Mouse (Mus musculus) heart, embryonic 12.5 days (tissue): ENCODE measurements around the gene Hist1h2an. TPM values are rescaled to one million over a fixed set of nuclear protein-coding genes. Genes with fewer than 3 reads are reported as not detected.
"Not testable (repeated sequence)": the region's sequence is repeated elsewhere in the genome, so short reads cannot be mapped to it uniquely, and the experiment has no call there.

Experiments
- ATAC-seq: fragments of 200-750 bp; cut with Nextera tagmentation; 2 replicates; pipeline ENCODE4 v1.8.0; 2017; ENCODE audit warnings: moderate TSS enrichment, moderate library complexity; ENCODE audit not compliant: insufficient number of reproducible peaks, low FRiP score
- H3K27ac ChIP-seq: fragments of 300-500 bp; sonication (generic); 2 replicates; pipeline ENCODE4 v1.5.1; 2016; ENCODE audit warnings: mild to moderate bottlenecking, moderate library complexity; ENCODE audit not compliant: poor library complexity, severe bottlenecking
- H3K27me3 ChIP-seq: fragments of 300-500 bp; sonication (generic); replicated peaks from 2 replicates; pipeline ENCODE4 v1.6.1; 2016; ENCODE audit warnings: mild to moderate bottlenecking, moderate library complexity
- H3K36me3 ChIP-seq: fragments of 300-500 bp; sonication (generic); 2 replicates; pipeline ENCODE4 v1.6.1; 2016; ENCODE audit warnings: mild to moderate bottlenecking, moderate library complexity
- H3K4me1 ChIP-seq: fragments of 300-500 bp; sonication (generic); replicated peaks from 2 replicates; pipeline ENCODE4 v1.6.1; 2016; ENCODE audit warnings: mild to moderate bottlenecking
- H3K4me2 ChIP-seq: fragments of 300-500 bp; sonication (generic); 2 replicates; pipeline ENCODE4 v1.6.1; 2016; ENCODE audit warnings: mild to moderate bottlenecking, moderate library complexity
- H3K4me3 ChIP-seq: fragments of 300-500 bp; sonication (generic); 2 replicates; pipeline ENCODE4 v1.5.1; 2016; ENCODE audit warnings: mild to moderate bottlenecking
- H3K9ac ChIP-seq: fragments of 300-500 bp; sonication (generic); 2 replicates; pipeline ENCODE4 v1.6.1; 2016; ENCODE audit warnings: mild to moderate bottlenecking, moderate library complexity
- H3K9me3 ChIP-seq: fragments of 300-500 bp; sonication (generic); replicated peaks from 2 replicates; pipeline ENCODE4 v1.6.1; 2016; ENCODE audit warnings: mild to moderate bottlenecking, moderate library complexity
- WGBS: fragments of 180-500 bp; shearing (Covaris S2); methylation state at CpG from one replicate; pipeline ENCODE4 v1.1.7; 2016; 5-methylcytosine and 5-hydroxymethylcytosine counted together
- microRNA-seq: library from miRNA; unstranded; fragments of <30 nt; microRNA quantifications from one replicate; pipeline ENCODE4, GENCODE M21; 2017
- polyA plus RNA-seq: library from polyadenylated mRNA; unstranded; fragments of >200 nt; fragmentation: Nextera tagmentation; extraction: Ambion mirVana; gene quantifications from 2 replicates; pipeline ENCODE4 v1.2.1, GENCODE M21; 2016

Gene Hist1h2an
- polyA plus RNA-seq, 1 experiment from 2014 or later: 1.3 TPM

DNA sequence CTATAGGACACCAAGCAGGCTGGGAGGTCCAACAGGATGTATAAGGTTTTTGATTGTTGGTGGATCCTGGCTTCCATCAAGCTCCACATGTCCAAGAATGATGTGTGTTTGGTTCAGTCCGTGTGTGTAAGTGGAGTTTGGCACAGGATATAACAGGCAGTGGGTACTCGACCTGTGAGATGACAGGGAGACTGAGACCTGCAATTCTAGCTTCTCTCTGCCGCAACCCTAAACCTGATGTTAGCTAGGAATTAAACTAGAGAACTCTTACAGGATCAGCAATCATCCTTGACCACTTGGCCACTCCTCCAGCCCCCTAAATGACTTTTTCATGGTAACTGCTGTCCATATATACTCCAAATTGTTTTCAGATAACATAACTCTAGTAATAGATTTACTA, 34.7 kb downstream of the Hist1h2an start:
- H3K27ac ChIP-seq: peak overlapping the region; percentile 66

GRCm38 (mm10) chr13:21751827-21752226, 35.2 kb downstream of the Hist1h2an start:
- H3K9ac ChIP-seq: no peak overlapping the region

More for the DNA sequence above, 34.7 kb downstream of the Hist1h2an start:
- Histone ChIP-seq H3K4me1 (peaks cover 16% of the 10 kb centered on the region), H3K27me3 (no peaks in the 10 kb centered on the region), H3K9me3 (no peaks in the 10 kb centered on the region), H3K4me2 (peak overlapping the region; percentile 48), H3K4me3 (0 out of 2 replicates have a peak overlapping the region, but pooled peaks have one; percentile 6), H3K36me3 (no peaks in the 10 kb centered on the region), H3K9ac (peak overlapping the region; percentile 51; the same call in 1 of the 2 replicates)
- ATAC-seq: no peak
- 23% methylated on average over 3 of the region's 3 CpGs for WGBS

GRCm38 (mm10) chr13:21751417-21751816, 35.6 kb downstream of the Hist1h2an start:
- no peak overlapping the region for H3K27ac ChIP-seq
- H3K9ac ChIP-seq: no peak overlapping the region
- no peak for ATAC-seq
- H3K4me3 ChIP-seq: no peak overlapping the region
- no peaks in the 10 kb centered on the region for H3K9me3 ChIP-seq
- peaks cover 18% of the 10 kb centered on the region for H3K4me1 ChIP-seq
- no peak overlapping the region for H3K4me2 ChIP-seq
- no peaks in the 10 kb centered on the region for H3K27me3 ChIP-seq
- no peaks in the 10 kb centered on the region for H3K36me3 ChIP-seq

More at GRCm38 (mm10) chr13:21751827-21752226, 35.2 kb downstream of the Hist1h2an start:
- ATAC-seq: no peak
- Histone ChIP-seq H3K27ac (peak overlapping the region; percentile 40; the same call in 1 of the 2 replicates), H3K4me3 (no peak overlapping the region), H3K36me3 (no peaks in the 10 kb centered on the region), H3K4me2 (peak overlapping the region; percentile 48), H3K4me1 (peaks cover 18% of the 10 kb centered on the region), H3K27me3 (no peaks in the 10 kb centered on the region), H3K9me3 (no peaks in the 10 kb centered on the region)
- 28% methylated on average over 3 of the region's 3 CpGs for WGBS

- Histone ChIP-seq H3K4me2 (peak within 1 kb of the TSS; percentile 87), H3K4me3 (peak within 1 kb of the TSS; percentile 50), H3K27ac (peak within 1 kb of the TSS; percentile 90), H3K4me1 (peaks cover 18% of the 10 kb centered on the region), H3K9ac (peak within 1 kb of the TSS; percentile 78)
- H3K9me3 ChIP-seq, H3K36me3 ChIP-seq, H3K27me3 ChIP-seq: not testable (repeated sequence)
- peak; percentile 78 for ATAC-seq
- WGBS: under 1% methylated on average over 48 of the region's 56 CpGs
These were observed 36.6 kb downstream of the Hist1h2an start, which contains the start of gene Hist1h4k for GRCm38 (mm10) chr13:21750159-21751017. Gene Hist1h4k (minus strand): TSS chr13:21750505.

DNA sequence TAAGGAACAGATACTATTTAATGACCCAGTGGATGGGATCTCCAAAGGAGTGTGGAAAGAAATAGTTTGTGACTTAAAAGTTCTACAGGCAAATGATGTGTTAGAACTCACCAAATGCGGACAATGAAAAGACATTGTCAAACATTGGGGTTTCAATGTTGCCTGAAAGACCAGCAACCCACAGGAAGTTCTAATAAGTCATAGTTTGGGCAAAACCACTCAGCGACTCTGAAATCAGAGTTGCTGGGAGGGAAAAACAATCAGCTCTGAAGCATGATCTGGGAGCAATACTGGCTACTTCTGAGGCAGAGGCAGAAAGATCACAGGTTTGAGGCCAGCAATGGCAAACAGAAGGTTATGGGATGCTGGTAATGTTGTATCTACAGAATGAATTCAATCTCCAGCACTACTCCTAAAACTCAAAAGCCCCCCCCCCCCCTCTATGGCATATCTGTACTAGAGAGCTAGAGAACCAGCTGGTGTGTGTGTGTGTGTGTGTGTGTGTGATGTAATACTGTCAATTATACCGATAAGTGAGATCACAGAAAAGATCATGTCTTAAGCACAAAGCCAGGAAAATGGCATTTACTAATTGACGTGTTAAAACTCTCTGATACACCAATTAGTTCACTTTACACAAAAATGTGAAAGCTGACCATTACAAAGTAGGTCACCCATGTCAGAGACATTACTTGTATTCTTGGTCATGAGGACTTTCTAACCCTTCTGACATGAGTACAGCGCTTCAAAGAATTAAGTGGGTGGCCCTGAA, 37.4 kb downstream of the Hist1h2an start:
- WGBS: 9% methylated on average over 5 of the region's 5 CpGs

GRCm38 (mm10) chr13:21745006-21745405, 42.0 kb downstream of the Hist1h2an start:
- WGBS: 73% methylated on average over 1 of the region's 1 CpGs
- H3K36me3 ChIP-seq: no peaks in the 10 kb centered on the region
- no peak overlapping the region for H3K4me2 ChIP-seq
- H3K9me3 ChIP-seq: no peaks in the 10 kb centered on the region
- no peak overlapping the region for H3K9ac ChIP-seq
- H3K27me3 ChIP-seq: no peaks in the 10 kb centered on the region
- no peak overlapping the region for H3K4me3 ChIP-seq
- no peak overlapping the region for H3K27ac ChIP-seq
- no peak for ATAC-seq
- peaks cover 14% of the 10 kb centered on the region for H3K4me1 ChIP-seq

More for the DNA sequence above, 37.4 kb downstream of the Hist1h2an start:
- Histone ChIP-seq H3K4me1 (peaks cover 18% of the 10 kb centered on the region), H3K27me3 (no peaks in the 10 kb centered on the region), H3K27ac (peak overlapping the region; percentile 90), H3K9me3 (no peaks in the 10 kb centered on the region), H3K36me3 (no peaks in the 10 kb centered on the region), H3K4me3 (peak overlapping the region; percentile 50), H3K4me2 (peak overlapping the region; percentile 87), H3K9ac (peak overlapping the region; percentile 78)
- no peak for ATAC-seq

Small RNA genes lying within 50 kb of the gene (microRNA-seq; reads per million reads assigned to microRNA genes)
- gene Gm19658 (not detected), gene Gm44346 (not detected), gene Gm44454 (not detected), gene Gm44466 (not detected)

Other genes with a start within 250 kb of the Hist1h2an start
- gene Olfr1366, start 244.4 kb downstream of the Hist1h2an start, polyA plus RNA-seq: 0.06 and 0.10 TPM in 2 replicates
- 0.04 and 0.05 TPM in 2 replicates for gene Olfr1535, start 227.3 kb downstream of the Hist1h2an start, polyA plus RNA-seq
- not detected in 2 replicates for gene Olfr1364, start 205.5 kb downstream of the Hist1h2an start, polyA plus RNA-seq
- gene Olfr1362, start 173.2 kb downstream of the Hist1h2an start, polyA plus RNA-seq: not detected in 2 replicates
- not detected in 2 replicates for gene Olfr11, start 144.7 kb downstream of the Hist1h2an start, polyA plus RNA-seq
- not detected in 2 replicates for gene Olfr1361, start 123.8 kb downstream of the Hist1h2an start, polyA plus RNA-seq
- not detected in 2 replicates for gene Olfr1360, start 109.8 kb downstream of the Hist1h2an start, polyA plus RNA-seq
- not detected in 2 replicates for gene Olfr1359, start 89.1 kb downstream of the Hist1h2an start, polyA plus RNA-seq
- gene Hist1h2bl, start 71.1 kb downstream of the Hist1h2an start, polyA plus RNA-seq: 0.91 TPM in 1 of 2 replicates, not detected in the other
- 5.4 and 6.6 TPM in 2 replicates for gene Hist1h2ai, start 70.8 kb downstream of the Hist1h2an start, polyA plus RNA-seq
- gene Hist1h3h, start 69.6 kb downstream of the Hist1h2an start, polyA plus RNA-seq: 2.0 TPM in 2 replicates
- gene Hist1h2bm, start 65.2 kb downstream of the Hist1h2an start, polyA plus RNA-seq: 1.4 and 2.5 TPM in 2 replicates
- gene Hist1h4j, start 52.2 kb downstream of the Hist1h2an start, polyA plus RNA-seq: 0.31 and 0.68 TPM in 2 replicates
- gene Hist1h4k, start 36.7 kb downstream of the Hist1h2an start, polyA plus RNA-seq: 0.80 TPM in 1 of 2 replicates, not detected in the other
- 7.0 and 11.4 TPM in 2 replicates for gene Hist1h2ak, start 33.4 kb downstream of the Hist1h2an start, polyA plus RNA-seq
- 1.1 and 2.1 TPM in 2 replicates for gene Hist1h2bn, start 33.1 kb downstream of the Hist1h2an start, polyA plus RNA-seq
- 12.4 and 12.5 TPM in 2 replicates for gene Hist1h1b, start 6.6 kb downstream of the Hist1h2an start, polyA plus RNA-seq
- 54.7 and 68.0 TPM in 2 replicates for gene Hist1h3i, start 3.8 kb downstream of the Hist1h2an start, polyA plus RNA-seq
- 1.3 and 1.4 TPM in 2 replicates for gene Hist1h2bp, start 243 bp upstream of the Hist1h2an start, polyA plus RNA-seq
- gene Hist1h2bq, start 23.0 kb upstream of the Hist1h2an start, polyA plus RNA-seq: 8.4 and 12.7 TPM in 2 replicates
- 2.6 TPM in 1 of 2 replicates, not detected in the other for gene Hist1h2ao, start 23.2 kb upstream of the Hist1h2an start, polyA plus RNA-seq
- gene Hist1h4m, start 24.5 kb upstream of the Hist1h2an start, polyA plus RNA-seq: not detected in 2 replicates
- 8.4 and 15.5 TPM in 2 replicates for gene Hist1h4n, start 45.0 kb upstream of the Hist1h2an start, polyA plus RNA-seq
- 2,122 and 2,141 TPM in 2 replicates for gene Hist1h2ap, start 46.3 kb upstream of the Hist1h2an start, polyA plus RNA-seq
- gene Hist1h2br, start 46.5 kb upstream of the Hist1h2an start, polyA plus RNA-seq: 8.1 and 12.8 TPM in 2 replicates
- gene Zfp184, start 157.9 kb upstream of the Hist1h2an start, polyA plus RNA-seq: 7.5 and 8.3 TPM in 2 replicates
- 0.13 and 0.14 TPM in 2 replicates for gene Pom121l2, start 194.0 kb upstream of the Hist1h2an start, polyA plus RNA-seq
- 0.17 and 0.28 TPM in 2 replicates for gene Prss16, start 222.5 kb upstream of the Hist1h2an start, polyA plus RNA-seq
- gene Hist1h2ah, start 248.3 kb upstream of the Hist1h2an start, polyA plus RNA-seq: 3.7 and 5.0 TPM in 2 replicates
- gene Hist1h2bk, start 248.7 kb upstream of the Hist1h2an start, polyA plus RNA-seq: 2.3 and 3.6 TPM in 2 replicates